Mouse (Mus musculus) bone marrow macrophage, adult 2 months (primary cell): ENCODE results near the gene Anxa9.
"Not testable (repeated sequence)": the region's sequence is repeated elsewhere in the genome, so short reads cannot be mapped to it uniquely, and the experiment has no call there.

ENCODE experiments used
- CTCF ChIP-seq: IDR thresholded peaks from 2 replicates; pipeline ENCODE4 v1.5.1; 2012; ENCODE audit warnings: low read depth, mild to moderate bottlenecking, low read length, moderate library complexity
- POLR2A ChIP-seq: IDR thresholded peaks from 2 replicates; pipeline ENCODE4 v1.6.1; 2012; ENCODE audit warnings: mild to moderate bottlenecking, low read depth, low read length, borderline replicate concordance

- TF ChIP-seq CTCF, POLR2A: not testable (repeated sequence)
Measured at GRCm38 (mm10) chr3:95355911-95356544, 49.1 kb upstream of the Anxa9 start.
